Mouse (Mus musculus) CD4-positive, CD25-positive, alpha-beta regulatory T cell, adult 9 weeks (primary cell): ENCODE results near the gene Rin3. TPM values are rescaled to one million over a fixed set of nuclear protein-coding genes. Genes with fewer than 3 reads are reported as not detected.

Experiments
- polyA plus RNA-seq: library from polyadenylated mRNA; unstranded; fragments of 100-300 nt; shearing (Covaris generic); gene quantifications from one replicate; pipeline ENCODE4 v1.2.1, GENCODE M21; 2017

The Rin3 gene
- 76.4 TPM for polyA plus RNA-seq

DNA sequence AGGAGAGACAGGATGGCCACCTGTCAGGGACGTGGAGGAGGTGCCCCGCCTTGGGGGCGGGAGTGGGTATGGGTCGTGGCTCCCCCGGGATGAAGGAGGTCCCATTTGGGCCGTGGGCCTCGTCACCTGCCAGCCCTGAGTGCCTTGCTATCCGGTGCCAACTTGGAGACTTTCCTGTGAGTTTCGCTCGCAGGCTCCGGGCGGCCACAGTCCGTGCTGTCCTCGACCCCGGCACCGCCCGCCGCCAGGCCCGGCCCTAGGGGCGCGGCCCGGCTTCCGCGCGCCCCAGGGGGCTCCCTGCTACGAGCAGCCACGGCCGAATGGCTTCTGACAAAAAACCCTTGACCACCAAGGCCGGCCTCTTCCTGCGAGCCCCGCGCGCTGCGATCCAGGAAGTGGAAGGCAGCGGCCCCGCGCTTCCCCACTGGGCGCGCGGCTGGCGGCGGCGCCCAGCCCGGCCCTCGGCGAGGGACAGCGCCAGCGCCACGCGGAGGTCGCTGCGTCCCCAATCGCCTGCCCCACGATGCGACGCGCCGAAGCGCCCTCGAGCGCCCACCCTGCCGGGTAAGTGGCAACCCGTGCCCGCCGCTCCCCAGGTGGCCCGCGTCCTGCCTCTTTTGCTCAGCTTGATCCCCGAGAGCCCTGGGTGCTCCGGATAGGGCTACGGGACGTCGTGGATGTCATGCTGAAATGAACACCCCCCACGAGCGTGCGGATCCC, at the start of gene Rin3:
Gene Rin3, plus strand, starts transcription at position 286 of the 720 bp plus-strand sequence.

DNA sequence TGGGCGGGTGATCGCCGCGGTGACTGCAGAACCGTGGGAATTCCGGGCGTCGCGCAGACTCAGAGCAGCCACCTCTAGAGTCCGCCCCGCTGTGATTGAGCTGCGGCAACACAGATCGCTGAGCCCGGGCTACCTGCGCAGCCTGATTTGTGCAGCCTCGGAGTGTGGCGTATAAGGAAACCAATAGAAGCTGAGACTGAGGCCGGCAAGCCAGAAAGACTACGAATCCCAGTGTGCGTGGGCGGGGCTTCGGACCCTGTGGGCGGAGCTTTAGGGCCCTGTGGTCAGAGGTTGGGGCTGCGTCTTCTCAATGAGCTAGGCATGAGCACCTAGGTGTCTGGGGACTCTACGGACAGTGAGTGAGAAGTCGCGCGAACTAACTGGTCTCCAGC, 156.8 kb downstream of the Rin3 start, which contains the start of gene Lgmn:
Gene Lgmn, minus strand, starts transcription at position 182 of the 392 bp plus-strand sequence.

Other genes starting within 250 kb of the Rin3 start
- not detected for gene Slc24a4, start 154.3 kb upstream of the Rin3 start, polyA plus RNA-seq
- gene Lgmn, start 156.8 kb downstream of the Rin3 start, polyA plus RNA-seq = 17.0 TPM
- 28.9 TPM for gene Golga5, start 186.1 kb downstream of the Rin3 start, polyA plus RNA-seq